Mouse (Mus musculus): Measurements from ENCODE around the gene Lix1l.

DNA sequence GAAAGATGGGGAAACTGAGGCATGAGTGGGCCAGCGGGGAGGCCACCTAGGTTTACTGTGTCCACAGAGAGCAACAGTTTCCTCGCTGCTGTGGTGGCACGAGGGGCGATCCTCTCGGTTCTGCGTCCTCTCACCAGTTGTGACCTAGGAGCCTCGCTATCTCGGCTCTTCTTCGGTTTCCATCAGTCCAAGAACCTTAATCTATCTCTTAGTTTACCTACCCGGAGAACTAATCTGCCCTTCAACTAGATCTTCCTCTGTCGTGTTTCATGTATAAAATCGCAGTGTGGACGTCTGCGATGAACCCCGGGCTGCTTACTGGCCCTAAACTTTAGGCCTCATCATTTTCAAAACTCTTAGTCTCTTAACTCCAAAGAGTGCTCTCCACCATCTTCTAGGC lies 35.0 kb downstream of the Lix1l start:
- no peak for TF ChIP-seq CTCF (IDR thresholded peaks at IDR 0.05; ENCODE audit: low read depth)
- no peak for TF ChIP-seq EP300 (IDR thresholded peaks at IDR 0.05; ENCODE audit: low read depth)

All from liver, postnatal 0 days (tissue).